Mouse (Mus musculus) intestine, postnatal 0 days (tissue): ENCODE measurements around the gene Msi2. TPM values are rescaled to one million over a fixed set of nuclear protein-coding genes. Genes with fewer than 3 reads are reported as not detected.

Experiments used
- ATAC-seq: fragments of 200-750 bp; cut with Nextera tagmentation; 2 replicates; pipeline ENCODE4 v1.8.0; 2017; ENCODE audit warnings: mild to moderate bottlenecking, moderate TSS enrichment, moderate library complexity
- H3K27ac ChIP-seq: fragments of 300-500 bp; sonication (generic); 2 replicates; pipeline ENCODE4 v1.5.1; 2014; ENCODE audit warnings: mild to moderate bottlenecking, low read depth, low read length, moderate library complexity
- H3K27me3 ChIP-seq: fragments of 300-500 bp; sonication (generic); replicated peaks from 2 replicates; pipeline ENCODE4 v1.6.1; 2014; ENCODE audit warnings: low read length, mixed read lengths; ENCODE audit not compliant: control insufficient read depth, insufficient read depth
- H3K36me3 ChIP-seq: fragments of 300-500 bp; sonication (generic); 2 replicates; pipeline ENCODE4 v1.6.1; 2014; ENCODE audit warnings: mild to moderate bottlenecking, moderate library complexity; ENCODE audit not compliant: control insufficient read depth, insufficient read depth
- H3K4me1 ChIP-seq: fragments of 300-500 bp; sonication (generic); replicated peaks from 2 replicates; pipeline ENCODE4 v1.6.1; 2014; ENCODE audit warnings: antibody characterized with exemption, low read length, mixed read lengths; ENCODE audit not compliant: control insufficient read depth, insufficient read depth
- H3K4me2 ChIP-seq: fragments of 300-500 bp; sonication (generic); replicated peaks from 2 replicates; pipeline ENCODE4 v1.6.1; 2014; ENCODE audit warnings: low read depth, mild to moderate bottlenecking, moderate library complexity
- H3K4me3 ChIP-seq: fragments of 300-500 bp; sonication (generic); 2 replicates; pipeline ENCODE4 v1.5.1; 2014; ENCODE audit warnings: low read depth, low read length
- H3K9ac ChIP-seq: fragments of 300-500 bp; sonication (generic); 2 replicates; pipeline ENCODE4 v1.6.1; 2014; ENCODE audit warnings: mild to moderate bottlenecking, low read depth, low read length
- H3K9me3 ChIP-seq: fragments of 300-500 bp; sonication (generic); 2 replicates; pipeline ENCODE4 v1.6.1; 2016; ENCODE audit warnings: mixed run types; ENCODE audit not compliant: control insufficient read depth
- CTCF ChIP-seq: sonication (generic); IDR thresholded peaks from 2 replicates; pipeline ENCODE4 v1.5.1; 2016; ENCODE audit warnings: low read depth, mild to moderate bottlenecking, control low read depth, antibody characterized with exemption, moderate library complexity
- WGBS: fragments of 180-500 bp; shearing (Covaris S2); extraction: QIAGEN DNeasy Blood & Tissue Kit; methylation state at CpG from one replicate; pipeline ENCODE4 v1.1.7; 2014; 5-methylcytosine and 5-hydroxymethylcytosine counted together
- polyA plus RNA-seq: library from polyadenylated mRNA; unstranded; fragments of >200 nt; fragmentation: Nextera tagmentation; extraction: Ambion mirVana; gene quantifications from 2 replicates; pipeline ENCODE4 v1.2.1, GENCODE M21; 2015

Gene Msi2
- polyA plus RNA-seq, 1 experiment from 2014 or later = 7.5 TPM

DNA sequence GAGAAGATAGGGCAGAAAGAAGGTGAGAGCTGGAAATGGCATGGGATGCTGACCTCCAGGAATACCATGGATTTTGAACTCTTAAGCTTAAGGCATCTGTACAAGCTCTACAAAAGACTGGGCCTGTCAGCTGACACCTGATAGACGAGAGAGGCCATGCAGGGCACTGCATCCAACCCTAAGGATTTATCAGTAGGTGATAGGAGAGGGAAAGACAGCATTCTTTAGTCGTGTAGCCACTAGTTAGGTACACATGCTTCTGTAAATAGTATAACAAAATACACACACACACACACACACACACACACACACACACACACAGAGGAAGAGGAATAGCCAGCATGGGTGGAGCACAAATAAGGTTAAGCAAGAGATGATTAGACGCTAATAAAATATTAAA lies 269.7 kb downstream of the Msi2 start:
- no peak overlapping the region for H3K27ac ChIP-seq
- WGBS = 38% methylated on average over 3 of the region's 3 CpGs
- no peak overlapping the region for H3K9ac ChIP-seq
- ATAC-seq = peak; percentile 33; the same call in 1 of the 2 replicates
- no peak overlapping the region for H3K4me3 ChIP-seq
- no peaks in the 10 kb centered on the region for H3K4me1 ChIP-seq
- peaks cover 4% of the 10 kb centered on the region; the same call in 1 of the 2 replicates for H3K36me3 ChIP-seq
- H3K4me2 ChIP-seq = no peak overlapping the region
- no peaks in the 10 kb centered on the region for H3K9me3 ChIP-seq
- TF ChIP-seq CTCF = no peak
- no peaks in the 10 kb centered on the region for H3K27me3 ChIP-seq

DNA sequence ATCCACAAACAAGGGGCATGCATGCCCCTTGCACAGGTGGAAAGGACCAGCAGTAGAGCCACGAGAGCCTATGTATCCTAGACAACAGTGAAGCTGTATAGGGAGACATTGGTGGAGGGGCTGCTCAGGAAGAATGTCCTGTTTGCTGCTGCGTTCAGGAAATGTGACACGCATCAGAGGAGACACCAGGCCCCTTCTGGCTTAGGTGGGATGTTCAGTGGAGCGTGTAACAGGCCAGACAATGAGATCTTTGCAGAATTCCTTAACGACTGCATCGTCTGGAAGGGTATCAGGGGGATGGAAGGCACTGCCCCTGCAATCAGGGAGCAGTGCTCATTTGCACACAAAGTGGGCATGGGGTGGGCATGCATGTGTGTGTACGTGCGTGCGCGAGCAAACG lies 271.0 kb downstream of the Msi2 start:
- Histone ChIP-seq H3K4me2 (no peak overlapping the region), H3K9ac (no peak overlapping the region), H3K9me3 (no peaks in the 10 kb centered on the region), H3K36me3 (peaks cover 4% of the 10 kb centered on the region; the same call in 1 of the 2 replicates), H3K4me3 (no peak overlapping the region), H3K27ac (no peak overlapping the region), H3K27me3 (no peaks in the 10 kb centered on the region), H3K4me1 (no peaks in the 10 kb centered on the region)
- no peak for ATAC-seq
- TF ChIP-seq CTCF = no peak
- 92% methylated on average over 11 of the region's 11 CpGs for WGBS

DNA sequence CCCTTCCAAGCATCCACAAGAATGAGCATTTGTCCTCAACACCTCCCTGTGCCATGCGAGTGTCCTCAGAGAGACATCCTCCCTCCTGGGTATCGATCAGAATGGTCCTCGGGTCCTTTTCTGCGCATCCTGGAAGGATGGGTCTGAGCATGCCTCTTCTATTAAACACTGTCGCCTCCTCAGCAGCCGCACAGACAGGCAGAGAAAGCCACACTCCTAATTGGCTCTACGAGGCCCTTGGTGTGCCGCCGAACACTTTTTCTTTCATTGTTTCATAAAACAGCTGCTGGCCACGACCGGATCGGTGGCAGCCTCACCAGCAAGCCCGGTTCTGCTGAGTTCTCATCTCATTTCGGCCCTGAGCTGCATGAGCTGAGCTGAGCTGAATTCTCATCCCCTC lies 274.4 kb downstream of the Msi2 start:
- Histone ChIP-seq H3K9me3 (no peaks in the 10 kb centered on the region), H3K4me3 (no peak overlapping the region), H3K27ac (no peak overlapping the region), H3K27me3 (no peaks in the 10 kb centered on the region), H3K4me1 (no peaks in the 10 kb centered on the region), H3K4me2 (no peak overlapping the region), H3K36me3 (peaks cover 4% of the 10 kb centered on the region; the same call in 1 of the 2 replicates), H3K9ac (no peak overlapping the region)
- ATAC-seq = no peak
- WGBS = 89% methylated on average over 14 of the region's 14 CpGs
- TF ChIP-seq CTCF = no peak

DNA sequence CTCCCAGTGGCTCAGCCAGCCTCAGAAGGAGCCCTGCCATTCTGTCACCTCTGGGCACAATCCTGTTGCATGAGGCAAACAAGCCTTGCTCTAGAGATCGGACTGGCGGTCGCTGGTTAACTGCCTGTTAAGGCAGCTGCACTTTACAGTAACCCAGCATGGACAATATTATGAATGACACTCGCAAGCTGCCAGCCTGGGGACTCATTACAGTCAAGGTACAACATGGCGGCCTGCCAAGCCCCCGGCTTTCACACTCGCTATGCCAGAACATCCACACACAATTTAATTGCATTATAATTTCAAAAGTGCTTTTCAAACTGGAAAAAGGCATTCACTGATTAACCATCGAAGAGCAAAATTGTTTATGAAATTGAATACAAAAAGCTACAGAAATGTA lies 275.0 kb downstream of the Msi2 start:
- Histone ChIP-seq H3K4me2 (no peak overlapping the region), H3K4me1 (no peaks in the 10 kb centered on the region), H3K36me3 (peaks cover 4% of the 10 kb centered on the region; the same call in 1 of the 2 replicates), H3K9me3 (no peaks in the 10 kb centered on the region), H3K9ac (no peak overlapping the region), H3K4me3 (no peak overlapping the region), H3K27me3 (no peaks in the 10 kb centered on the region), H3K27ac (no peak overlapping the region)
- no peak for TF ChIP-seq CTCF
- ATAC-seq = no peak
- 85% methylated on average over 8 of the region's 8 CpGs for WGBS

DNA sequence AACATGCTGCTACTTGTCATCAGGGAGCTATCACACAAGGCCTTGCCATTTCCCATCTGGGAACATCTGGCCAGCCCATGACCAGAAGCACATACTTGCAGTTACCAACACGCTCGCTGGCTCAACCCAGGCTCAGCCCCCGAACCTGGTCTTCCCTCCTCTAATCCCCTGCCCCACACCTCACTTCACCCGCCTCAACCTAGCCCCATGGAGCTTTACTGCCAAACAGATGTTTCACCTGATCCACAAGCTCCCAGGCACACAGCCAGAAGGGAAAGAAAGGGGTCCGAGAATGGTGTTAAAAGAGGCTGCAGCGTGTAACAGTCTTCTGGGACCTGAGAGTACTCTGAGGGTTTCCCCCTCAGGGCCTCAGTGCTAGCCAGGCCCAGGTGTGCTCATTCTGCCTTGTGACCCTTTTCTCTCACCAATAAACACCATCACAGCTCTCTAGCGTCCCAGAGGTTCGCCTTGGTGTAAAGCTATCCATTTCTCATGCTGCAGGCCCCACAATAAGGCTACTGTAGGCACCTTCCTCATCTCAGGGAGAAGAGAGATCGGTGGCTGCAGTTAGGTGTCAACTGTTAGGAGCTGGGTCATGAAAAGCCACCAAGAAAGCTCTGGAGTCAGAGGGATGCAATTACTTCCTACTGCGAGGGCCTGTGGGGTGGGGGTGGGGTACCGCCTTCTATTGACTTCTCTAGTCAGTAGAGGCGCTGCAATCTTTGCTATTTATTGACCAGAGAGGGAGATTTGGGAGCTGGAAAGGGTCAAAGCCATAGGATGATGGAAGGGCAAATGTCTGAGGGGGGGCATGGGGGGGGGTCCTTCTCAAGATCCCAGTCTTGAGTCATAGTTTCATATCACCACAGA lies 276.2 kb downstream of the Msi2 start:
- H3K9me3 ChIP-seq = no peaks in the 10 kb centered on the region
- ATAC-seq = no peak
- H3K27me3 ChIP-seq = no peaks in the 10 kb centered on the region
- no peak overlapping the region for H3K27ac ChIP-seq
- no peaks in the 10 kb centered on the region for H3K4me1 ChIP-seq
- 0 out of 2 replicates have a peak, but pooled peaks have one; percentile 12 for TF ChIP-seq CTCF
- H3K36me3 ChIP-seq = peaks cover 4% of the 10 kb centered on the region; the same call in 1 of the 2 replicates
- no peak overlapping the region for H3K4me3 ChIP-seq
- no peak overlapping the region for H3K9ac ChIP-seq
- WGBS = 71% methylated on average over 12 of the region's 12 CpGs
- H3K4me2 ChIP-seq = no peak overlapping the region

DNA sequence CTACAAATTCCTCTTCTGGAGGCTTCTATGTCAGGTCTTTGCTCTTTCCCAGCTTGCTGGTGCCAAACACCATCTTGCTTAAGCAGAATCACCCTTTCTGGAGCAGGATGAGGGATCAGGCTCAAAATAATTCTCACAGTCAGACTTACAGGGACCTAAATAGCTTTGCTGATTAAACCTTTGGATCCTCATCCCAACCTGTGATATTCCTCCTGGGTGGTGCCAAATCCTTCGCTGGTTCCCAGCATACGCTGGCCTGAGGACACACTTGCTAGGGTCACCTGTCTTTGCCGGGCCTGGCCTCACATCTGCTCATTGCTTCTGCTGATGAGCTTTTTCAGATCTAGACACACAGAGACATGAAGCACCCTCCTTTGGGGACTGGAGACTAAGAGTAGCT lies 279.7 kb downstream of the Msi2 start:
- Histone ChIP-seq H3K4me1 (no peaks in the 10 kb centered on the region), H3K27me3 (no peaks in the 10 kb centered on the region), H3K9ac (no peak overlapping the region), H3K9me3 (no peaks in the 10 kb centered on the region), H3K4me2 (no peak overlapping the region), H3K4me3 (no peak overlapping the region), H3K27ac (no peak overlapping the region), H3K36me3 (no peaks in the 10 kb centered on the region)
- TF ChIP-seq CTCF = no peak
- WGBS = 85% methylated on average over 3 of the region's 3 CpGs
- no peak for ATAC-seq
